Mouse (Mus musculus) kidney, embryonic 16.5 days (tissue): ENCODE results near the gene Gm19668. TPM values are rescaled to one million over a fixed set of nuclear protein-coding genes. Genes with fewer than 3 reads are reported as not detected.

Source experiments
- ATAC-seq: fragments of 200-750 bp; cut with Nextera tagmentation; 2 replicates; pipeline ENCODE4 v1.8.0; 2017; ENCODE audit warnings: moderate TSS enrichment; ENCODE audit not compliant: low FRiP score, low TSS enrichment
- H3K27ac ChIP-seq: fragments of 300-500 bp; sonication (generic); 2 replicates; pipeline ENCODE4 v1.5.1; 2014; ENCODE audit warnings: low read length
- H3K27me3 ChIP-seq: fragments of 300-500 bp; sonication (generic); 2 replicates; pipeline ENCODE4 v1.6.1; 2014; ENCODE audit warnings: low read length, control low read depth, mixed read lengths; ENCODE audit not compliant: insufficient read depth
- H3K36me3 ChIP-seq: fragments of 300-500 bp; sonication (generic); 2 replicates; pipeline ENCODE4 v1.6.1; 2014; ENCODE audit warnings: low read length, control low read depth, mixed read lengths; ENCODE audit not compliant: insufficient read depth
- H3K4me1 ChIP-seq: fragments of 300-500 bp; sonication (generic); 2 replicates; pipeline ENCODE4 v1.6.1; 2014; ENCODE audit warnings: low read length, control low read depth, mixed read lengths; ENCODE audit not compliant: insufficient read depth
- H3K4me2 ChIP-seq: fragments of 300-500 bp; sonication (generic); replicated peaks from 2 replicates; pipeline ENCODE4 v1.6.1; 2014; ENCODE audit warnings: low read depth, low read length
- H3K4me3 ChIP-seq: fragments of 300-500 bp; sonication (generic); 2 replicates; pipeline ENCODE4 v1.5.1; 2014; ENCODE audit warnings: mild to moderate bottlenecking, low read length
- H3K9ac ChIP-seq: fragments of 300-500 bp; sonication (generic); replicated peaks from 2 replicates; pipeline ENCODE4 v1.6.1; 2014; ENCODE audit warnings: low read length
- H3K9me3 ChIP-seq: fragments of 300-500 bp; sonication (generic); 2 replicates; pipeline ENCODE4 v1.6.1; 2016; ENCODE audit warnings: low read length, control low read depth
- WGBS: fragments of 180-500 bp; shearing (Covaris S2); extraction: QIAGEN DNeasy Blood & Tissue Kit; methylation state at CpG from one replicate; pipeline ENCODE4 v1.1.7; 2014; 5-methylcytosine and 5-hydroxymethylcytosine counted together
- polyA plus RNA-seq: library from polyadenylated mRNA; unstranded; fragments of >200 nt; fragmentation: Nextera tagmentation; extraction: Ambion mirVana; gene quantifications from 2 replicates; pipeline ENCODE4 v1.2.1, GENCODE M21; 2015

The Gm19668 gene
- polyA plus RNA-seq: not detected in 2 replicates

GRCm38 (mm10) chr10:77798921-77799508, at the start of gene Gm19668:
Gm19668 (minus strand) TSS chr10:77799133.
- H3K9me3 ChIP-seq: no peaks in the 10 kb centered on the region
- H3K9ac ChIP-seq: no peak within 1 kb of the TSS
- H3K27me3 ChIP-seq: no peaks in the 10 kb centered on the region
- H3K4me3 ChIP-seq: no peak within 1 kb of the TSS
- no peak within 1 kb of the TSS for H3K27ac ChIP-seq
- no peak within 1 kb of the TSS for H3K4me2 ChIP-seq
- WGBS: 47% methylated on average over 8 of the region's 8 CpGs
- no peak for ATAC-seq
- no peaks in the 10 kb centered on the region for H3K4me1 ChIP-seq
- H3K36me3 ChIP-seq: no peaks in the 10 kb centered on the region

DNA sequence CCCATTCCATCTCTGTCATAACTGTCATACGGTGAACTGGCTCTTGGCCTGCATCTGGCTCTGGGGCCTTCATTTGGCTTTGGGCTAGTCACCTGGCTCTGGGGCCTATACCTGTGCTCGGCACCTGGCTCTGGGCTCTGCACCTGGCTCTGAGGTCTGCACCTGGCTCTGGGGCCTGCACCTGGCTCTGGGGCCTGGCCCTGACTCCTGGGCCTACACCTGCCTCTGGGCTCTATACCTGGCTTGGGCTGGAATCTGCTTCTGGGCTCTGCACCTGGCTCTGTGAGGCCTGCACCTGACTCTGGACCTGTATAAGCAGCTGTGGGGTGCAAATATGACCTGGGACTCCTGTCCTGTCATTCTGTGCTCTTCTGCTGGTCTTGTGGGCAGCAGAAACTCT, 48.6 kb upstream of the Gm19668 start:
- Histone ChIP-seq H3K9ac (no peak overlapping the region), H3K27me3 (no peaks in the 10 kb centered on the region), H3K9me3 (peaks cover 14% of the 10 kb centered on the region; the same call in 1 of the 2 replicates), H3K27ac (no peak overlapping the region), H3K36me3 (no peaks in the 10 kb centered on the region), H3K4me3 (no peak overlapping the region), H3K4me2 (no peak overlapping the region), H3K4me1 (no peaks in the 10 kb centered on the region)
- WGBS: 75% methylated on average over 2 of the region's 2 CpGs
- no peak for ATAC-seq

- Histone ChIP-seq H3K9ac (no peak overlapping the region), H3K36me3 (no peaks in the 10 kb centered on the region), H3K27me3 (no peaks in the 10 kb centered on the region), H3K4me2 (no peak overlapping the region), H3K4me3 (no peak overlapping the region), H3K9me3 (peaks cover 14% of the 10 kb centered on the region; the same call in 1 of the 2 replicates), H3K4me1 (no peaks in the 10 kb centered on the region), H3K27ac (no peak overlapping the region)
- no peak for ATAC-seq
- WGBS: 26% methylated on average over 2 of the region's 2 CpGs
These were observed 48.0 kb upstream of the Gm19668 start for GRCm38 (mm10) chr10:77846961-77847360.

- no peaks in the 10 kb centered on the region for H3K4me1 ChIP-seq
- no peaks in the 10 kb centered on the region for H3K27me3 ChIP-seq
- ATAC-seq: no peak
- peaks cover 14% of the 10 kb centered on the region; the same call in 1 of the 2 replicates for H3K9me3 ChIP-seq
- no peak within 1 kb of the TSS for H3K27ac ChIP-seq
- no peak within 1 kb of the TSS for H3K9ac ChIP-seq
- H3K4me3 ChIP-seq: no peak within 1 kb of the TSS
- no peaks in the 10 kb centered on the region for H3K36me3 ChIP-seq
- 71% methylated on average over 2 of the region's 3 CpGs for WGBS
- no peak within 1 kb of the TSS for H3K4me2 ChIP-seq
These were observed 47.6 kb upstream of the Gm19668 start, which contains the start of gene Gm36176 for GRCm38 (mm10) chr10:77846503-77846902. Gm36176 (plus strand) TSS chr10:77846803.

DNA sequence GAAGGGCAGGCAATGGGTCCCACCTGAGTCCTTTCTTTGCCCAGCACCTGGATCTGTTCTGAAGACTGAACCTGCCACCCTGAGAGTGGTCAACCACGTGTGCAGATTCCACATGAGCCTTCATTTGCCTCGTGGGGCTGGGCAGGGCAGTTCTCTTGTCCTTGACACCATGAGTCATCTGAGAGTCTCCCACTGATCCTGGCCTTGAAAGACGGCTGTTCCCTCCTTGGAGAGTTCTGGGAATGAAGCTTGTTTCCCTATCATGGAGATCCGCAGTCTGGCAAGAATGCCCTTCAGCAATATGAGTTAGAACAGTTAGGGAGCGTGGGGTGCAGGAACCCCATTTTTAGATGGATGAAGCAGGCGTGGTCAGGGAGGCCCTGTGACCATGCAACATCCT, 40.1 kb upstream of the Gm19668 start:
- no peak overlapping the region for H3K4me3 ChIP-seq
- ATAC-seq: no peak
- 71% methylated on average over 6 of the region's 6 CpGs for whole genome bisulfite sequencing
- peaks cover 6% of the 10 kb centered on the region; the same call in 1 of the 2 replicates for H3K9me3 ChIP-seq
- no peaks in the 10 kb centered on the region for H3K36me3 ChIP-seq
- H3K27ac ChIP-seq: no peak overlapping the region
- H3K4me2 ChIP-seq: no peak overlapping the region
- no peaks in the 10 kb centered on the region for H3K4me1 ChIP-seq
- H3K9ac ChIP-seq: no peak overlapping the region
- H3K27me3 ChIP-seq: no peaks in the 10 kb centered on the region

DNA sequence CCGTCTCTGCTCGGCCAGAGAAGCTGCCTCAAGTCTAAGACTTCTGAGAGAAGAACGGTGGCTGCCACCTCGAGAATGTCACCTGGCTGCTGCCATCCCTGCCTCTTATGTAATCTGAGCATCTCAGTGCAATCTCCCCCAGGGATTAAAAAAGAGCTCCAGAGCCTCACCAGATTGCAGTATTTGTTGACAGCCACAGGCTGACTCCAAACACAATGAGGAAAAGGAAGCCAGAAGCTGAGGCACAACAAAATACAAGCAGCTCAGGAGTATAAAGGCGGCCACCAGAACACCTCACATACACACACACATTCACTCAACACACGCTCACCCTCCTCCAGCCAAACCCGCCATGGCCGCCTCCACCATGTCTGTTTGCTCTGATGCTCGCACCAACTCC, 36.7 kb upstream of the Gm19668 start, which contains the start of gene Krtap10-10:
Gene Krtap10-10, plus strand, starts transcription at position 301 of the 400 bp plus-strand sequence.
- H3K4me1 ChIP-seq: no peaks in the 10 kb centered on the region
- no peak within 1 kb of the TSS for H3K27ac ChIP-seq
- WGBS: 73% methylated on average over 9 of the region's 9 CpGs
- no peaks in the 10 kb centered on the region for H3K36me3 ChIP-seq
- ATAC-seq: no peak
- H3K4me2 ChIP-seq: no peak within 1 kb of the TSS
- H3K9me3 ChIP-seq: no peaks in the 10 kb centered on the region
- H3K4me3 ChIP-seq: no peak within 1 kb of the TSS
- H3K9ac ChIP-seq: no peak within 1 kb of the TSS
- H3K27me3 ChIP-seq: no peaks in the 10 kb centered on the region

GRCm38 (mm10) chr10:77826951-77827350, 28.0 kb upstream of the Gm19668 start, which contains the start of gene Krtap10-4:
Krtap10-4 (minus strand) TSS chr10:77827095.
- Histone ChIP-seq H3K9me3 (no peaks in the 10 kb centered on the region), H3K4me3 (no peak within 1 kb of the TSS), H3K4me1 (no peaks in the 10 kb centered on the region), H3K4me2 (no peak within 1 kb of the TSS), H3K9ac (no peak within 1 kb of the TSS), H3K27me3 (no peaks in the 10 kb centered on the region), H3K36me3 (no peaks in the 10 kb centered on the region), H3K27ac (no peak within 1 kb of the TSS)
- WGBS: 69% methylated on average over 6 of the region's 6 CpGs
- ATAC-seq: no peak

DNA sequence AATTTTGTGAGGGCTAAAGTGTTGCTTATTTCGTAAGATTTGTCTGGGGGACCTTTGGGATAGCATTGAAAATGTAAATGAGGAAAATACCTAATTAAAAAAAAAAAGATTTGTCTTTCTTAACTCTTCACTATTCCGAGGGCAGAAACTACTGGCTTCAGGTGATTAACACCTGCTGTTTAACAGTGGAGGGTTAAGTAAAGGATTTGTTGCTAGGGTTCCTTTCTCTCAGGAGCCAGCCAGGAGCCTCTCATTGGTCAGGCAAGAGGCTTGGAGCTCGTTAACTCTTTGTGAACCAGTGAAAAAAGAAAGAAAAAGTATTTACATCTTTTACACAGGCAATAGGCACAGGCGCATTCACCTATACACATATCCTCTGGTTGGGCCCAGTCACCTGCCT, 20.3 kb upstream of the Gm19668 start:
- H3K4me1 ChIP-seq: no peaks in the 10 kb centered on the region
- H3K9ac ChIP-seq: no peak overlapping the region
- H3K4me3 ChIP-seq: no peak overlapping the region
- H3K4me2 ChIP-seq: no peak overlapping the region
- ATAC-seq: no peak
- no peak overlapping the region for H3K27ac ChIP-seq
- no peaks in the 10 kb centered on the region for H3K36me3 ChIP-seq
- WGBS: 38% methylated on average over 4 of the region's 4 CpGs
- no peaks in the 10 kb centered on the region for H3K9me3 ChIP-seq
- no peaks in the 10 kb centered on the region for H3K27me3 ChIP-seq

GRCm38 (mm10) chr10:77818523-77818922, 19.6 kb upstream of the Gm19668 start:
- no peak overlapping the region for H3K27ac ChIP-seq
- H3K4me1 ChIP-seq: no peaks in the 10 kb centered on the region
- H3K9ac ChIP-seq: no peak overlapping the region
- H3K4me3 ChIP-seq: no peak overlapping the region
- H3K9me3 ChIP-seq: no peaks in the 10 kb centered on the region
- H3K4me2 ChIP-seq: no peak overlapping the region
- no peaks in the 10 kb centered on the region for H3K27me3 ChIP-seq
- no peaks in the 10 kb centered on the region for H3K36me3 ChIP-seq
- no peak for ATAC-seq
- 98% methylated on average over 4 of the region's 4 CpGs for WGBS

DNA sequence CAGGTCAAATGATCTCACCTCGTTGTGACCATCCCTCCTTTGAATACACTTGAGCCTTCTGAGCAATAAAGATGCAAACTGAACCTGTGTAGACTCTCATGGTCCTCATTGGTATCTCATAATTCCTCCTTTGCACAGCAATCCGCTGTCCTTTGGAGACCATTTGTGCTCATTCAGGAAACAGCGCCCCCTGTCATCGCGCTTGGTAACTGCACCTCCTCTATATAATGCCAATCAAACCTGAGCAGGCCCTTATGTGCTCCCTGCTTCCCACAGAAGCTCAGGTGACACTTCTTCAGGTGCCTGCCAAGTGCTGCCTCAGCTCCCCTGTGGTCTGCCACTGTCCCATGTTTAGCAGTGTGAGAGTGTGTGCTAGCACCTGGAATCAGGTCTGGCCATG, 16.6 kb upstream of the Gm19668 start:
- Histone ChIP-seq H3K4me2 (no peak overlapping the region), H3K9ac (no peak overlapping the region), H3K9me3 (no peaks in the 10 kb centered on the region), H3K4me1 (no peaks in the 10 kb centered on the region), H3K36me3 (no peaks in the 10 kb centered on the region), H3K27me3 (no peaks in the 10 kb centered on the region), H3K27ac (no peak overlapping the region), H3K4me3 (no peak overlapping the region)
- no peak for ATAC-seq
- WGBS: 41% methylated on average over 5 of the region's 5 CpGs
